ENCODE assay signal across 10 mouse cellular contexts in the genomic region with DNA sequence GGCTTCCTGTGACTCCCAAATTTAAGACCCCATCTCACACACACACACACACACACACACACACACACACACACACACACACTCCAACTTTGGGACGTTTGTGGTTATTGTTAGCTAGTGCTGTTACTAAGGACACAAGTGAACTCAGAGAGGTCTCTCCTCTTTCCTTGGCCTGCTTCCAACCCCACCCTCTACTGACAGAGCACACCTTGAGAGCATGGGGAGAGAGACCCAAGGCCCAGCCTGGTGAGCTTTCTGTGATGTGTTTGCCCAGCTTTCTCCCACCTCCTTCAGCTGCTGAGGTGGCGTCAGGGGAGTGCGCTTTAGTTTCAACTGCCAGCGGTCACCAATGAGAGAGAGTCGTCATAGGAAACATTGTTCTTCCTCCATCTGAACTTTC. TPM values are rescaled to one million over a fixed set of nuclear protein-coding genes. Genes with fewer than 3 reads are reported as not detected.
A peak's percentile ranks its signal among the peaks of the same experiment; 100 is the strongest.
DNase-seq lines count a peak whose midpoint lies in the region; ATAC-seq lines count a peak whose summit lies in the region.
"Had no signal": no experiment of that assay in that cellular context is flagged by ENCODE, and none has a peak within 500 bp of the region (broad histone marks: within the 10 kb centered on the region; RNA-seq: fewer than 3 reads in every experiment).

No protein-coding gene starts in this region.

- ATAC-seq in kidney, embryonic 16.5 days (ENCODE audit: low FRiP score, low TSS enrichment): no peak
- no peak for ATAC-seq in hindbrain, embryonic 11.5 days (ENCODE audit: low FRiP score)
- ATAC-seq in limb, embryonic 15.5 days (ENCODE audit: insufficient number of reproducible peaks, low FRiP score, low TSS enrichment, low read depth): no peak
- ATAC-seq in midbrain, embryonic 15.5 days (replicated peaks): no peak

- H3K27ac ChIP-seq in kidney, embryonic 16.5 days (ENCODE audit: low read length): no peak overlapping the region
- no peak overlapping the region for H3K27ac ChIP-seq in hindbrain, embryonic 11.5 days (ENCODE audit: low read depth, low read length)
- H3K27ac ChIP-seq in limb, embryonic 15.5 days: no peak overlapping the region
- no peak overlapping the region for H3K27ac ChIP-seq in midbrain, embryonic 15.5 days

- WGBS in kidney, embryonic 16.5 days: 61% methylated on average over 5 of the region's 5 CpGs
- WGBS in hindbrain, embryonic 11.5 days: 48% methylated on average over 5 of the region's 5 CpGs
- 60% methylated on average over 5 of the region's 5 CpGs for WGBS in limb, embryonic 15.5 days
- WGBS in midbrain, embryonic 15.5 days: 55% methylated on average over 5 of the region's 5 CpGs

- no peak overlapping the region for H3K9ac ChIP-seq in kidney, embryonic 16.5 days (replicated peaks; ENCODE audit: low read length)
- no peak overlapping the region for H3K9ac ChIP-seq in hindbrain, embryonic 11.5 days (ENCODE audit: low read depth, low read length)
- no peak overlapping the region for H3K9ac ChIP-seq in limb, embryonic 15.5 days
- H3K9ac ChIP-seq in midbrain, embryonic 15.5 days: no peak overlapping the region

- DNase-seq in kidney, adult 8-10 months: no peak
- DNase-seq in hindbrain, embryonic 11.5 days (ENCODE audit: low spot score): no peak
- DNase-seq in cerebellum, postnatal 4 days (ENCODE audit: low spot score in 2 of 2): no peak
- DNase-seq in urinary bladder, postnatal 10 days (ENCODE audit: low spot score): no peak
- no peak for DNase-seq in cerebellum, adult 11 months
- DNase-seq: right cerebral cortex, postnatal 14 days; thymus, postnatal 25 days had no signal

- peaks cover 22% of the 10 kb centered on the region for H3K4me1 ChIP-seq in kidney, embryonic 16.5 days (ENCODE audit: insufficient read depth, low read length)
- H3K4me1 ChIP-seq in hindbrain, embryonic 11.5 days (replicated peaks; ENCODE audit: control insufficient read depth, insufficient read depth, low read length): peaks cover 9% of the 10 kb centered on the region; the same call in 1 of the 2 replicates
- peaks cover 36% of the 10 kb centered on the region for H3K4me1 ChIP-seq in limb, embryonic 15.5 days
- H3K4me1 ChIP-seq in midbrain, embryonic 15.5 days: peaks cover 26% of the 10 kb centered on the region

- H3K36me3 ChIP-seq in kidney, embryonic 16.5 days (ENCODE audit: insufficient read depth, low read length): no peaks in the 10 kb centered on the region
- no peaks in the 10 kb centered on the region for H3K36me3 ChIP-seq in hindbrain, embryonic 11.5 days (ENCODE audit: control insufficient read depth, insufficient read depth, low read length)
- no peaks in the 10 kb centered on the region for H3K36me3 ChIP-seq in limb, embryonic 15.5 days
- no peaks in the 10 kb centered on the region for H3K36me3 ChIP-seq in midbrain, embryonic 15.5 days (replicated peaks)

- peak overlapping the region; percentile 97 for H3K4me2 ChIP-seq in kidney, embryonic 16.5 days (replicated peaks; ENCODE audit: low read depth, low read length)
- H3K4me2 ChIP-seq in hindbrain, embryonic 11.5 days (replicated peaks; ENCODE audit: low read depth, low read length): peak overlapping the region; percentile 98; the same call in 1 of the 2 replicates
- peak overlapping the region; percentile 97 for H3K4me2 ChIP-seq in limb, embryonic 15.5 days
- H3K4me2 ChIP-seq in midbrain, embryonic 15.5 days: peak overlapping the region; percentile 84; the same call in 1 of the 2 replicates

- no peaks in the 10 kb centered on the region for H3K9me3 ChIP-seq in kidney, embryonic 16.5 days (ENCODE audit: low read length)
- no peaks in the 10 kb centered on the region for H3K9me3 ChIP-seq in hindbrain, embryonic 11.5 days (ENCODE audit: control insufficient read depth, low read length)
- no peaks in the 10 kb centered on the region for H3K9me3 ChIP-seq in limb, embryonic 15.5 days
- H3K9me3 ChIP-seq in midbrain, embryonic 15.5 days: no peaks in the 10 kb centered on the region

- peak overlapping the region; percentile 59 for H3K4me3 ChIP-seq in kidney, embryonic 16.5 days (ENCODE audit: low read length)
- no peak overlapping the region for H3K4me3 ChIP-seq in hindbrain, embryonic 11.5 days (ENCODE audit: low read depth, low read length)
- H3K4me3 ChIP-seq in limb, embryonic 15.5 days: peak overlapping the region; percentile 56; the same call in 1 of the 2 replicates
- H3K4me3 ChIP-seq in midbrain, embryonic 15.5 days: no peak overlapping the region

- H3K27me3 ChIP-seq in kidney, embryonic 16.5 days (ENCODE audit: insufficient read depth, low read length): peaks cover 8% of the 10 kb centered on the region
- peaks cover 34% of the 10 kb centered on the region for H3K27me3 ChIP-seq in hindbrain, embryonic 11.5 days (ENCODE audit: control insufficient read depth, insufficient read depth, low read length)
- H3K27me3 ChIP-seq in limb, embryonic 15.5 days: 0 out of 2 replicates have a peak, but pooled peaks cover 2% of the 10 kb centered on the region
- peaks cover 51% of the 10 kb centered on the region for H3K27me3 ChIP-seq in midbrain, embryonic 15.5 days (replicated peaks)

RNA-seq across cellular contexts. Expression of a gene that starts 25.3 kb away (rescaled TPM):
- polyA plus RNA-seq in kidney, embryonic 16.5 days (2015; fragmentation: Nextera tagmentation; extraction: Ambion mirVana): 26.3 and 28.5 TPM in 2 replicates
- polyA plus RNA-seq in hindbrain, embryonic 11.5 days (2014; fragmentation: Nextera tagmentation; extraction: Ambion mirVana): 37.8 and 47.9 TPM in 2 replicates
- 57.8 and 60.6 TPM in 2 replicates for polyA plus RNA-seq in limb, embryonic 15.5 days (2015; fragmentation: Nextera tagmentation; extraction: Ambion mirVana)
- 75.5 and 79.7 TPM in 2 replicates for polyA plus RNA-seq in midbrain, embryonic 15.5 days (2015; fragmentation: Nextera tagmentation; extraction: Ambion mirVana)

Comparison
In these comparisons a context has a peak if more than half of its experiments do, and no peak if none do; other contexts are left out.
1. H3K4me3 ChIP-seq: peak in kidney, embryonic 16.5 days (single experiment) and limb, embryonic 15.5 days (single experiment); none in hindbrain, embryonic 11.5 days (single experiment) and midbrain, embryonic 15.5 days (single experiment).
2. Peak in every context shown above with its lines, with median percentiles within 50 percentile points of each other: H3K4me2 ChIP-seq.